Mouse (Mus musculus): ENCODE measurements around the gene B3gnt8.
A peak's percentile ranks its signal among the peaks of the same experiment; 100 is the strongest.
"Not testable (repeated sequence)": the region's sequence is repeated elsewhere in the genome, so short reads cannot be mapped to it uniquely, and the experiment has no call there.

The B3gnt8 gene

GRCm38 (mm10) chr7:25626509-25627430 is at the start of gene B3gnt8:
B3gnt8 (plus strand) TSS chr7:25626654.
- no peak for DNase-seq

- DNase-seq, result not testable (repeated sequence)
Observed at GRCm38 (mm10) chr7:25576793-25577437, 49.5 kb upstream of the B3gnt8 start.

GRCm38 (mm10) chr7:25579441-25579840 is 47.0 kb upstream of the B3gnt8 start:
- no peak for DNase-seq

DNA sequence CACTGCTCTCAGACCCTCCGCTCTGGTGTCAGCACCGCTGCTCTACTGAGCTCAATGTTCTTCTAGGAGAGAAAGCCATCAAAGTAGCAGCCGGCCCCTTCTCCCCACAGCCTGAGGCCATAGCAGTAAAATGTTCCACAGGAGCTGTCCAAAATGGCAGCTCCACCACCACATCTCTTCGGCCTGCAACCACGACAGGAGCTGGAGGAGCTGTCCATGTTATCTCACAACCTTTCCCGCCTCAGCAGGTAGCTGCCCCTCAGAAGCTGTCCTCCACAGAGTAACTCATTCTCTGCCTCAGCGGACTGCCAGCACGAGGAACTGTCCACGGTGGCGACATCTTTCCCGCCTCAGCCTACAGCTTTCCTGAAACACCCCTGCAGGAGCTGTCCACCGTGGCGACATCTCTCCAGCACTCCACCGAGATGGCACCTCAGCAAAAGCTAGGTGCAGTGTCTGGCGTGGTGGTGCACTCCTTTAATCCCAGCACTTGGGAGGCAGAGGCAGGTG is 44.1 kb upstream of the B3gnt8 start:
- DNase-seq, result no peak

GRCm38 (mm10) chr7:25584651-25585050 is 41.8 kb upstream of the B3gnt8 start:
- DNase-seq, result no peak

GRCm38 (mm10) chr7:25585351-25586204 is 40.9 kb upstream of the B3gnt8 start:
- DNase-seq, result no peak

- no peak for DNase-seq
Observed at GRCm38 (mm10) chr7:25591226-25591625, 35.2 kb upstream of the B3gnt8 start.

DNA sequence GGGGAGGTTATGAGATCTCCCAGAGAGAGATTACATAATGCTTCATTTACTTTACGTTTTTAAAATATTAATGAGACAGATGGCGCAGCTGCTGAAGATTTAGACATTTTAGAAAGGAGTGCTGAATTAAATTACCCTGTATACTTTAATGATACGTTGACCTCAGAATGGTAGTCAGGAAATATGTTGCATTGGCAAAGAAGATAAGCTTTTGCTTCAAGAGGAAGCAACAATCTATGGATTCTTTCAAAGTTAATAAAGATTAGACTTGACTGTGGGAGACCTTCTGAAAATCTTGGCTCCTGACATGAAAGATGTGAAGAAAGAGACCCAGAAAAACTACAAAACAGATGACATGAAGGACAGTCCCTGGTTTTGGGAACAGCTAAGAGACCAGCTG is 32.6 kb upstream of the B3gnt8 start:
- no peak for DNase-seq

DNA sequence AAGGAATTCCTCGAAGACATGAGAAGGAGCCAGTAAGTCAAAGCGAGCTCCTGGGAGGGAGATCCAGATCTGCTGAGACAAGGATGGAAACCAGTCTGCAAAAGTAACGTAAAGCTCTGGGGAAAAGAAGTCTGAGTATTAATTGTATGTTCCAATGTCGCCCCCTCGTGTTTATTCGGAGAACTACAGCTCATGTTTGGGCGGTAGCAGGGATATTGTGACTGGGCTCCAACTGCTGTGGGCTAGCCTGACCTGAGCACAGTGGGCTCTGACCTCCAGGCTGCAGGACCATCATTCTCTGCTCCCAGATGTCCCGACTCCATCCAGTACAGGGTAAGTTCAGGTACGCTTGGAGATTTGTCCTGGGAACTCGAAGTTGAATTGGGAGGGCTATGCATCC is 26.8 kb upstream of the B3gnt8 start:
- DNase-seq, result peak; percentile 56

DNA sequence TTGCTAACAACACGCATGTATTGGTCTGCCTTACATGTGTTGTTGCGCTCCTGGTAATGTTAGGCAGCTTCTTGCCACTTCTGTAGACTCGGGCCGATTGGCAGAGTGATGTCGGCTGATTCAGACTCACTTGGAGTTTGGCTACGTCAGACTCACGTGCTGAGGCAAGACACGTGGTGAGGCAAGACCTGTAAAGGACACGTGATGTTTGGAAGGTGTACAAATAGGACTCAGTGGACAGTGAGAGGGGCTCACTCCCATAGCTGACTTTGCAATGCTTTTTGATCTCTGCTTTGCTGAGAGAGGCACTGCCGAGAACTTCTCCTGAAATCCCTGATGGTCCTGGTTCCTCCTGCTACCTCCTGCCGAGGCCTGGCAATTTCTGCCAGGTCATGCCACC is 25.8 kb upstream of the B3gnt8 start:
- no peak for DNase-seq

- DNase-seq, result no peak
Observed at GRCm38 (mm10) chr7:25601346-25601745, 25.1 kb upstream of the B3gnt8 start.

DNA sequence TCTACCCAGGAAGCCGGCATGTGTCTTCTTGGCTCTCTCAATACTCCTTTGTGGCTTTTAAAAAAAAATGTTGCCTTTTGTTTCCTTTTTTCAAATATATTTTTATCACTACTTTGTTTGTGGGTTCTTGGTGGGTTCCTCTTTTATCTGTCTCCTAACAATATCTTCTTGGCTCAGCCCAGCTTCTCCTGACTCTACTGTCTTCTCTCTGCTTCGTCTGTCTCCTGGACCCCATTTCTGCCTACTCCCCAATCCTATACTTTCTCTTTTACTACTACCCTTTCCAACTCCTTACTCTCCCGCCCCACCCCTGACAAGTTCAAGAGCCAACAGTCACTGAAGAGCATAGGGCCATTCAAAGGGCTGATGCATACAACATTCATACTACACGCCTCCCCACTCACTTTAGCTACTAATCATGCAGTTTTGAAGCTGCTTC is 19.8 kb upstream of the B3gnt8 start:
- no peak for DNase-seq

GRCm38 (mm10) chr7:25607196-25607595 is 19.3 kb upstream of the B3gnt8 start:
- no peak for DNase-seq

- DNase-seq, result no peak
Observed at GRCm38 (mm10) chr7:25610056-25610455, 16.4 kb upstream of the B3gnt8 start.

DNA sequence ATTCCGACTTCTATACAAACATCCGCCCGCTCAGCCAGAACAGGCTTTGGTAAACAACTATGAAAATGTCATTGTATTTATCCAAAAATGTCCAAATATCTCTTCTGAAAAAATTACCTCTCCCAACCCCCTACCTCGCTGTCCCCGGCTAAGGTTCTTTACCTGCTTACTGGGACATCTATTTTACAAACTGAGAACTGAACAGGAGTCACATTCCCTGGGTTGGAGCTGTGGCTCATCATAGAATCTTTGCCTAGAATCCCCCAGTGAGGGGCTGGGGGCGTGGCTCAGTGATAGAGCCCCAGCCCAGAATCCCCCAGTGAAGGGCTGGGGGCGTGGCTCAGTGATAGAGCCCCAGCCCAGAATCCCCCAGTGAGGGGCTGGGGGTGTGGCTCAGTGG is 15.0 kb upstream of the B3gnt8 start:
- DNase-seq, result no peak

GRCm38 (mm10) chr7:25614086-25614485 is 12.4 kb upstream of the B3gnt8 start:
- no peak for DNase-seq

DNA sequence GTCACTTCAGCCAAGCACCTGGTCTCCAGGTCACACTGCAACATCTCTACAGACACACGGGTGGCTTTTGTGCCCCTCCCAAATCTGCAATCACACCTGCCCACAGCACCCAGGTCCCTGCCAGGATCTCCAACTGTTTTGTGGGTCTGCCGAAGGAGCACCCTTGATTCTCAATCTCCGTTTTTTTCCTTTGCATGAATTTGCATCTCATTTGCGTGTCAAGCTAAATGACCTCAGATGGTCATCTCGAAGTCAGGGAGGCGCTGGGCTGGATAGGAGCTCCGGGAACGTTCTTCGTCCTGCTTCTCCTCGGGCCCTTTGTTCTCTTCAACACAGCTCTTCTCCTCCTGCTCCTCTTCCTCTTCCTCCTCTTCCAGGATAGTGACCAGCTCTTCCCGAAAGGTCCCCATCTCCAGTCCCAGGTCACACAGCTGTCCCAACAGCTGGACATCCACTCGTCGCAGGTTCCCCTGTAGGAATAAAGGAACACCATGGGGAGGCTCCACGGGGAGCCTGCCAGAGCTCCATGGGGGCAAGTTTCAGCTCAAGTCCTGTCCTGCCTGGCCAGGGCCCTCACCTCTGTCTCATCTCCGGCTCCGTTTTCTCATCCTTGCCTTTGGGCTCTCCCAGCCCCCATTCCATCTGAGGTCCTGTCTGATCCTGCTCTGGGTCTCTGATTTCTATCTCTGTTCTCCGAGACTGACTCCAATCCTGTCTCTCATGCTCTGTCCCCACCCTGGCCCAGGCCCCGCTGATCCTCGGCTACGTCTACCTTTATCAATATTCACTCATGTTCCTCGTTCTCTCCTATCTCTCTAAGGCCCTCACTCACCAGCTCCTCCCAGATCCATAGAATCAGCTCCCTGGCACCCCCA is 11.4 kb upstream of the B3gnt8 start:
- no peak for DNase-seq

DNA sequence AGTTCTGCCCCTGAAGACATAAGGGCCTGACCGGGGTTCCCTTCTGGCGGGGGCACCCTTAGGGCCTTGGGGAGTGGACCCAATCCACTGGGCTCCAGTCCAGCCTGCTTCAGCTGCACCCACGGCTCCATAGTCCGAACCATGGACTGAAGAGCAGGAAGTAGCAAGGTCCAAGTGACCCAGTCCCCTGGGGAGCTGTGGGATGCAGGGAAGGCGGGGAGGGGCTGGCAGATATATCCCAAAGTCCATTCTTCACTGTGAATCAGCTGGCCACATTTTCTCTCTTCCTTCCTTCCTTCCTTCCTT is 10.8 kb upstream of the B3gnt8 start, which contains the start of gene Erich4:
TSS of gene Erich4 (minus strand) at position 187 of the 306 bp plus-strand sequence.
- no peak for DNase-seq

DNA sequence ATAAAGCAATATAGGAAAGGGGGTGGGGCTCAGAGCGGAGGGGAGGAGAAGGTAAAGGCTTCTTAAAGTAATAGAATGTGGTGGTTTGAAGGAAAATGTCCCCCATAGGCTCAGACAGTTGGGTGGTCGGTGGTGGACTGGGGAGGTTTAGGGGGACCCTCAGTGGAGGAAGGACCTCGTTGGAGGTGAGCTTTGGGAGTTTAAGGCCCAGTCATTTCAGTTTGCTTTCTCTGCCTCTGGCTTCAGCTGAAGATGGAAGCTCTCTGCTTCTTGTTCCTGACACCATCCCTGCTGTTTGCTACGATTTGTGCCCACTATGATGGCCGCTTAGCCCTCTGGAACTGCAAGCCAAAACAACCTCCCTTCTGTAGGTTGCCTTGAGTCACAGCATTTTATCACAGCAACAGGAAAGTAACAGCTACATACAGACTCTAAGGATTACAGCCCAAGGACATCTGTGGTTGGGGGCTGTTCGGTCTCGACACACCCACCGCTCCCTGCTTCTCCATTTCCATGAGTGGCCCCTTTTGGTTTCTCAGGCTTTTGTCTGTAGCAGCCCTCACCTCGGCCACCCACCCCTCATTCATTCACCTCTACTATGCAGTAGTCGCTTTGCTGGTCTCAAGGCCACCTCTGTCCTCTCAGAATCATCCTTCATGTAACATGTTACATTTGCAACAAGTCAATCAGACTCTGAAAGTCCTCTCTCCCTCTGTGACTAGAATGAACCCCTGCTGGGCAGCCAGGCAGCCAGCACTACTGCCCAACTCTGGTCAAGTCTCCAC is 8.9 kb upstream of the B3gnt8 start:
- DNase-seq, result no peak

DNA sequence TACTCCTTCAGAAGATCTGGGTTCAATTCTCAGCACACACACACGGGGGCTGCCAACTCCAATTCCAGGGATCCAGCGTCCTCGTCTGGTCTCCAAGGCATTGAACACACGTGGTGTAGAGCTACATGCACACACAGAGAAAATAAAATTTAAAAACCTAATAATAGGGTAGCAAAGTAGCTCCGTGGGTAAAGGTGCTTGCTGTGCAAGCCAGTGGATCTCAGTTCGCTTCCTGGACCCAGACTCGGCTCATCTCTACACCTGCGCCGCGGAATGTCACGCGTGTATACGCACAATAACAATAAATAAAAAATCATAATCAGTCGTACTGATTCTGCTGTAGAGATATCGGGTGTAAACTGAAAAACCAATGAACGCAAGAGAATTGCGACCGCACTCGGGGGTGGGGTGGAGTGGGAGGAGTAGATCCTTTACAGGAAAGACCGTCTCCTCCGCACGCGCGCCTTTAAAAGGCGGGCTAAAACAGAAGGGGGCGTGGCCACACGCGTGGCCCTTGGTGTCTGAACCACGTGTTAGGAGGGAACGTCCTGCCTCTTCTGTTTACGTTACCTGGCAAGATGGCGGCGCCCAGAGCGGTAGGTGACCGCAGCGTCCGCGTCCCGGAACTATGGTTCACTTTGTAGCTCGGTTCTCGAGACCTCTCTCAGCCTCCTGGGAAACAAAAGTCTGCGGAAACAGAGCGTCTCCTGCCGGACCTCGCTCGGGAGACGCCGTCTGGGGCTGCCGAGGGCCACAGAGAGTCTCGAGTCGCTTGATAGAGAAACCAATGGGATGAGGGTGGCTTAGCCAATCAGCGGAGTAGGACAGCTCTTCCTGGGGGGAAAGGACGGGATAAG is 7.4 kb upstream of the B3gnt8 start, which contains the start of gene Dmac2:
TSS of gene Dmac2 (plus strand) at position 550 of the 857 bp plus-strand sequence.
- peak; percentile 95 for DNase-seq
